Mouse (Mus musculus) kidney, adult 2 months (tissue): ENCODE data around the gene Med7.

Experiments used
- CTCF ChIP-seq: fragments of 200-500 bp; conservative IDR thresholded peaks from 2 replicates; pipeline ENCODE4 v1.5.1; 2011; ENCODE audit warnings: low read depth, mild to moderate bottlenecking, control low read depth, low read length, moderate library complexity, mixed read lengths; ENCODE audit not compliant: insufficient read depth, insufficient read length
- POLR2A ChIP-seq: fragments of 200-500 bp; IDR thresholded peaks from one replicate; pipeline ENCODE4 v1.6.1; 2011; ENCODE audit warnings: low read depth, low read length, control low read depth

- no peak for TF ChIP-seq CTCF
- TF ChIP-seq POLR2A: no peak
Measured at GRCm38 (mm10) chr11:46389336-46390117, 47.2 kb upstream of the Med7 start, which contains the start of gene Itk.
